Mouse (Mus musculus) myocyte (in vitro differentiated cells): ENCODE measurements around the gene Shc1. TPM values are rescaled to one million over a fixed set of nuclear protein-coding genes. Genes with fewer than 3 reads are reported as not detected.

Experiments
- H3K27me3 ChIP-seq: one replicate; pipeline ENCODE4 v1.6.1; 2011; ENCODE audit not compliant: control insufficient read depth, insufficient read depth, insufficient read length
- H3K36me3 ChIP-seq: one replicate; pipeline ENCODE4 v1.6.1; 2011; ENCODE audit not compliant: control insufficient read depth, insufficient read depth
- H3K4me2 ChIP-seq: one replicate; pipeline ENCODE4 v1.6.1; 2011; ENCODE audit warnings: low read depth, control low read depth
- H3K4me3 ChIP-seq: one replicate; pipeline ENCODE4 v1.5.1; 2011; ENCODE audit warnings: mild to moderate bottlenecking, control low read depth, moderate library complexity
- H3K79me2 ChIP-seq: one replicate; pipeline ENCODE4 v1.6.1; 2011; ENCODE audit not compliant: control insufficient read depth, insufficient read depth
- H3ac ChIP-seq: one replicate; pipeline ENCODE4 v1.6.1; 2011; ENCODE audit not compliant: control insufficient read depth, insufficient read length
- CEBPB ChIP-seq: IDR thresholded peaks from 2 replicates; pipeline ENCODE4 v1.6.1; 2011; ENCODE audit warnings: mild to moderate bottlenecking, moderate library complexity; ENCODE audit not compliant: poor library complexity, insufficient read depth, severe bottlenecking
- E2F4 ChIP-seq: IDR thresholded peaks from one replicate; pipeline ENCODE4 v1.6.1; 2011; ENCODE audit warnings: mild to moderate bottlenecking, control low read depth, moderate library complexity; ENCODE audit not compliant: insufficient read depth
- MAX ChIP-seq: IDR thresholded peaks from one replicate; pipeline ENCODE4 v1.6.1; 2011; ENCODE audit warnings: low read depth, mild to moderate bottlenecking, control low read depth
- MYOD1 ChIP-seq, 3 experiments: IDR thresholded peaks; one replicate each; pipeline ENCODE4 v1.6.1; 2011; ENCODE audit warnings: control low read depth in 2 of 3, low read depth in 2 of 3, mild to moderate bottlenecking in 2 of 3, moderate library complexity in 1 of 3; ENCODE audit not compliant: insufficient read length in 2 of 3, control insufficient read depth in 1 of 3
- MYOG ChIP-seq, 3 experiments: IDR thresholded peaks; one replicate each; pipeline ENCODE4 v1.6.1; 2011; ENCODE audit warnings: control low read depth in 2 of 3, low read depth in 2 of 3, mild to moderate bottlenecking in 2 of 3; ENCODE audit not compliant: insufficient read length in 2 of 3, control insufficient read depth in 1 of 3, insufficient read depth in 1 of 3
- POLR2A ChIP-seq: IDR thresholded peaks from one replicate; pipeline ENCODE4 v1.6.1; 2011; ENCODE audit warnings: low read depth, mild to moderate bottlenecking, control low read depth, moderate library complexity; ENCODE audit not compliant: insufficient read length
- POLR2AphosphoS2 ChIP-seq: IDR thresholded peaks from one replicate; pipeline ENCODE4 v1.6.1; 2011; ENCODE audit warnings: low read depth, control low read depth; ENCODE audit not compliant: insufficient read length
- REST ChIP-seq: IDR thresholded peaks from one replicate; pipeline ENCODE4 v1.6.1; 2011; ENCODE audit warnings: mild to moderate bottlenecking, control low read depth, moderate library complexity; ENCODE audit not compliant: insufficient read depth, insufficient read length
- SRF ChIP-seq: IDR thresholded peaks from one replicate; pipeline ENCODE4 v1.6.1; 2011; ENCODE audit warnings: low read depth; ENCODE audit not compliant: control insufficient read depth, insufficient read length
- TCF12 ChIP-seq: IDR thresholded peaks from one replicate; pipeline ENCODE4 v1.6.1; 2011; ENCODE audit warnings: mild to moderate bottlenecking, control low read depth; ENCODE audit not compliant: poor library complexity, insufficient read depth, severe bottlenecking
- TCF3 ChIP-seq: IDR thresholded peaks from one replicate; pipeline ENCODE4 v1.6.1; 2011; ENCODE audit warnings: low read depth, control low read depth; ENCODE audit not compliant: insufficient read length
- USF1 ChIP-seq: IDR thresholded peaks from one replicate; pipeline ENCODE4 v1.6.1; 2011; ENCODE audit warnings: low read depth, mild to moderate bottlenecking, control low read depth, moderate library complexity
- polyA plus RNA-seq: library from polyadenylated mRNA; unstranded; fragments of >200 nt; fragmentation: generic; extraction: Trizol; gene quantifications from one replicate; pipeline ENCODE4 v1.2.1, GENCODE M21; 2012; ENCODE audit warnings: missing spikeins

Shc1 gene
- polyA plus RNA-seq, 1 experiment = 95.5 TPM

- TF ChIP-seq USF1 (no peak), REST (no peak), SRF (no peak), CEBPB (0 out of 2 replicates have a peak, but pooled peaks have one; percentile 41), MYOD1 (IDR thresholded peaks at IDR 0.05; ENCODE audit: control insufficient read depth in 1 of 3, insufficient read length in 2 of 3, low read depth in 2 of 3) (no peak), MAX (no peak), TCF3 (no peak), POLR2A (no peak), POLR2AphosphoS2 (peak; percentile 40)
- peaks cover 59% of the 10 kb centered on the region for H3K79me2 ChIP-seq
- H3K27me3 ChIP-seq = no peaks in the 10 kb centered on the region
- H3K4me3 ChIP-seq = peak overlapping the region; percentile 63
- peaks cover 19% of the 10 kb centered on the region for H3K36me3 ChIP-seq
- H3K4me2 ChIP-seq = peak overlapping the region; percentile 94
- peak overlapping the region; percentile 54 for H3ac ChIP-seq
Observed at GRCm38 (mm10) chr3:89419571-89419970, 1.3 kb downstream of the Shc1 start.

GRCm38 (mm10) chr3:89419981-89420380 is 1.7 kb downstream of the Shc1 start:
- TF ChIP-seq POLR2AphosphoS2 (no peak), MYOD1 (IDR thresholded peaks at IDR 0.05; ENCODE audit: control insufficient read depth in 1 of 3, insufficient read length in 2 of 3, low read depth in 2 of 3) (no peak), TCF3 (no peak), TCF12 (no peak), MYOG (IDR thresholded peaks at IDR 0.05; ENCODE audit: control insufficient read depth in 1 of 3, insufficient read depth in 1 of 3, insufficient read length in 2 of 3, low read depth in 2 of 3) (no peak), REST (no peak), E2F4 (no peak), MAX (no peak), SRF (no peak), CEBPB (no peak), USF1 (no peak), POLR2A (no peak)
- Histone ChIP-seq H3K4me3 (peak overlapping the region; percentile 63), H3K36me3 (peaks cover 18% of the 10 kb centered on the region), H3K79me2 (peaks cover 59% of the 10 kb centered on the region), H3K4me2 (peak overlapping the region; percentile 94), H3ac (no peak overlapping the region), H3K27me3 (no peaks in the 10 kb centered on the region)

- TF ChIP-seq USF1 (no peak), TCF12 (no peak), MYOD1 (IDR thresholded peaks at IDR 0.05; ENCODE audit: control insufficient read depth in 1 of 3, insufficient read length in 2 of 3, low read depth in 2 of 3) (no peak), MAX (no peak), MYOG (IDR thresholded peaks at IDR 0.05; ENCODE audit: control insufficient read depth in 1 of 3, insufficient read depth in 1 of 3, insufficient read length in 2 of 3, low read depth in 2 of 3) (no peak), REST (no peak), TCF3 (no peak), POLR2A (no peak), E2F4 (no peak), CEBPB (no peak), SRF (no peak), POLR2AphosphoS2 (no peak)
- H3K36me3 ChIP-seq = peaks cover 14% of the 10 kb centered on the region
- peak overlapping the region; percentile 63 for H3K4me3 ChIP-seq
- H3K4me2 ChIP-seq = peak overlapping the region; percentile 94
- H3ac ChIP-seq = no peak overlapping the region
- no peaks in the 10 kb centered on the region for H3K27me3 ChIP-seq
- H3K79me2 ChIP-seq = peaks cover 59% of the 10 kb centered on the region
Observed at GRCm38 (mm10) chr3:89420421-89420820, 2.2 kb downstream of the Shc1 start.

GRCm38 (mm10) chr3:89421002-89421774 is 2.9 kb downstream of the Shc1 start:
- Histone ChIP-seq H3K79me2 (peaks cover 52% of the 10 kb centered on the region), H3K4me3 (peak overlapping the region; percentile 63), H3K36me3 (peaks cover 17% of the 10 kb centered on the region), H3ac (no peak overlapping the region), H3K27me3 (no peaks in the 10 kb centered on the region), H3K4me2 (peak overlapping the region; percentile 94)
- TF ChIP-seq SRF (no peak), REST (no peak), TCF12 (no peak), POLR2AphosphoS2 (peak; percentile 88), E2F4 (no peak), MYOD1 (IDR thresholded peaks at IDR 0.05; ENCODE audit: control insufficient read depth in 1 of 3, insufficient read length in 2 of 3, low read depth in 2 of 3) (peak in 1 of 3 experiments; percentile 18), USF1 (no peak), TCF3 (no peak), MAX (no peak), MYOG (IDR thresholded peaks at IDR 0.05; ENCODE audit: control insufficient read depth in 1 of 3, insufficient read depth in 1 of 3, insufficient read length in 2 of 3, low read depth in 2 of 3) (no peak), CEBPB (no peak), POLR2A (peak; percentile 92)
